Mouse (Mus musculus) erythroblast, embryonic 14.5 days (primary cell): Measurements from ENCODE around the gene Prkd3. TPM values are rescaled to one million over a fixed set of nuclear protein-coding genes. Genes with fewer than 3 reads are reported as not detected.
A peak's percentile ranks its signal among the peaks of the same experiment; 100 is the strongest.

Experiments
- H3K27me3 ChIP-seq: 2 replicates; pipeline ENCODE4 v1.6.1; 2012; ENCODE audit warnings: inconsistent platforms; ENCODE audit not compliant: control insufficient read depth
- H3K36me3 ChIP-seq: 2 replicates; pipeline ENCODE4 v1.6.1; 2012; ENCODE audit warnings: mild to moderate bottlenecking, inconsistent platforms; ENCODE audit not compliant: control insufficient read depth
- H3K4me1 ChIP-seq: 2 replicates; pipeline ENCODE4 v1.6.1; 2012; ENCODE audit warnings: inconsistent platforms; ENCODE audit not compliant: control insufficient read depth
- H3K4me3 ChIP-seq: replicated peaks from 2 replicates; pipeline ENCODE3; 2012; ENCODE audit warnings: moderate library complexity, mild to moderate bottlenecking, inconsistent platforms
- H3K9me3 ChIP-seq: 2 replicates; pipeline ENCODE4 v1.6.1; 2012; ENCODE audit warnings: low read length, inconsistent platforms, mixed read lengths; ENCODE audit not compliant: control insufficient read depth
- GATA1 ChIP-seq: IDR thresholded peaks from 2 replicates; pipeline ENCODE4 v1.6.1; 2012; ENCODE audit warnings: low read length, inconsistent platforms, mixed read lengths
- TAL1 ChIP-seq: IDR thresholded peaks from 3 replicates; pipeline ENCODE4 v1.6.1; 2012; ENCODE audit warnings: low read length, inconsistent platforms, mixed read lengths
- polyA plus RNA-seq: library from polyadenylated mRNA; stranded (reverse); fragments of >175 nt; gene quantifications from 2 replicates; pipeline ENCODE4 v1.2.3, GENCODE M21; 2012

The Prkd3 gene
- polyA plus RNA-seq, 1 experiment, result 0.01 TPM

GRCm38 (mm10) chr17:78953240-78953639, 67.4 kb downstream of the Prkd3 start:
- TF ChIP-seq GATA1 (no peak), TAL1 (no peak)
- H3K4me3 ChIP-seq, result no peak overlapping the region
- no peaks in the 10 kb centered on the region for H3K9me3 ChIP-seq
- H3K4me1 ChIP-seq, result no peaks in the 10 kb centered on the region
- peaks cover 32% of the 10 kb centered on the region for H3K36me3 ChIP-seq
- H3K27me3 ChIP-seq, result no peaks in the 10 kb centered on the region

GRCm38 (mm10) chr17:78952070-78952469, 68.5 kb downstream of the Prkd3 start:
- no peaks in the 10 kb centered on the region for H3K4me1 ChIP-seq
- peaks cover 35% of the 10 kb centered on the region for H3K36me3 ChIP-seq
- no peak overlapping the region for H3K4me3 ChIP-seq
- H3K27me3 ChIP-seq, result no peaks in the 10 kb centered on the region
- H3K9me3 ChIP-seq, result no peaks in the 10 kb centered on the region
- no peak for TF ChIP-seq TAL1
- no peak for TF ChIP-seq GATA1

- H3K4me1 ChIP-seq, result no peaks in the 10 kb centered on the region
- H3K9me3 ChIP-seq, result no peaks in the 10 kb centered on the region
- H3K4me3 ChIP-seq, result no peak overlapping the region
- no peak for TF ChIP-seq GATA1
- no peaks in the 10 kb centered on the region for H3K27me3 ChIP-seq
- peaks cover 38% of the 10 kb centered on the region for H3K36me3 ChIP-seq
Measured at GRCm38 (mm10) chr17:78951225-78951624, 69.4 kb downstream of the Prkd3 start.

GRCm38 (mm10) chr17:78942579-78942978, 78.0 kb downstream of the Prkd3 start:
- Histone ChIP-seq H3K27me3 (no peaks in the 10 kb centered on the region), H3K36me3 (peaks cover 19% of the 10 kb centered on the region), H3K4me3 (no peak overlapping the region), H3K4me1 (peaks cover 5% of the 10 kb centered on the region), H3K9me3 (no peaks in the 10 kb centered on the region)
- TF ChIP-seq GATA1 (no peak), TAL1 (no peak)

GRCm38 (mm10) chr17:78938927-78939326, 81.7 kb downstream of the Prkd3 start:
- Histone ChIP-seq H3K27me3 (no peaks in the 10 kb centered on the region), H3K36me3 (peaks cover 24% of the 10 kb centered on the region), H3K9me3 (no peaks in the 10 kb centered on the region), H3K4me3 (no peak overlapping the region), H3K4me1 (peaks cover 36% of the 10 kb centered on the region)
- TF ChIP-seq GATA1, result no peak
- TF ChIP-seq TAL1, result no peak

- Histone ChIP-seq H3K4me1 (peaks cover 41% of the 10 kb centered on the region), H3K9me3 (no peaks in the 10 kb centered on the region), H3K27me3 (no peaks in the 10 kb centered on the region), H3K36me3 (peaks cover 38% of the 10 kb centered on the region), H3K4me3 (peak overlapping the region; percentile 70)
- TF ChIP-seq TAL1 (no peak), GATA1 (no peak)
Measured at GRCm38 (mm10) chr17:78937229-78937853, 83.3 kb downstream of the Prkd3 start.

- Histone ChIP-seq H3K4me1 (peaks cover 41% of the 10 kb centered on the region), H3K9me3 (no peaks in the 10 kb centered on the region), H3K27me3 (no peaks in the 10 kb centered on the region), H3K36me3 (peaks cover 41% of the 10 kb centered on the region), H3K4me3 (peak within 1 kb of the TSS; percentile 70)
- TF ChIP-seq TAL1 (no peak), GATA1 (no peak)
Measured at GRCm38 (mm10) chr17:78936466-78937228, 84.0 kb downstream of the Prkd3 start, which contains the start of the genes Cebpz and Ndufaf7. Gene Cebpz (minus strand): TSS chr17:78937066. Gene Ndufaf7 (plus strand): TSS chr17:78937136.

- Histone ChIP-seq H3K4me3 (peak overlapping the region; percentile 70), H3K27me3 (no peaks in the 10 kb centered on the region), H3K4me1 (peaks cover 41% of the 10 kb centered on the region), H3K36me3 (peaks cover 47% of the 10 kb centered on the region), H3K9me3 (no peaks in the 10 kb centered on the region)
- TF ChIP-seq GATA1, result no peak
- TF ChIP-seq TAL1, result no peak
Measured at GRCm38 (mm10) chr17:78935857-78936256, 84.8 kb downstream of the Prkd3 start.

- TF ChIP-seq TAL1 (no peak), GATA1 (no peak)
- H3K36me3 ChIP-seq, result peaks cover 46% of the 10 kb centered on the region
- no peaks in the 10 kb centered on the region for H3K27me3 ChIP-seq
- H3K4me1 ChIP-seq, result peaks cover 22% of the 10 kb centered on the region
- no peaks in the 10 kb centered on the region for H3K9me3 ChIP-seq
- no peak overlapping the region for H3K4me3 ChIP-seq
Measured at GRCm38 (mm10) chr17:78917696-78918095, 102.9 kb downstream of the Prkd3 start.
